Mouse (Mus musculus) ES-E14 (cell line): ENCODE data around the gene Anapc15-ps. TPM values are rescaled to one million over a fixed set of nuclear protein-coding genes. Genes with fewer than 3 reads are reported as not detected.

Source experiments
- DNase-seq: peaks from one replicate; pipeline ENCODE4 v3.0.0-alpha.2; 2013; ENCODE audit warnings: low read depth, low spot score
- H3K27ac ChIP-seq: 2 replicates; pipeline ENCODE4 v1.5.1; 2012; ENCODE audit warnings: low read depth, mild to moderate bottlenecking, low read length, moderate library complexity, mixed read lengths; ENCODE audit not compliant: poor library complexity, insufficient read depth, severe bottlenecking
- H3K36me3 ChIP-seq: 2 replicates; pipeline ENCODE4 v1.6.1; 2012; ENCODE audit warnings: mild to moderate bottlenecking, low read length, moderate library complexity, mixed read lengths; ENCODE audit not compliant: control insufficient read depth, poor library complexity, insufficient read depth, severe bottlenecking
- H3K4me1 ChIP-seq, 2 experiments: fragments of 150-350 bp in 1 of 2; sonication (generic) in 1 of 2; 2 replicates each; pipeline ENCODE4 v1.6.1; 2012; ENCODE audit warnings: low read length in 2 of 2, mild to moderate bottlenecking in 1 of 2, mixed read lengths in 1 of 2; ENCODE audit not compliant: control insufficient read depth in 2 of 2, insufficient read depth in 2 of 2, poor library complexity in 1 of 2
- H3K4me3 ChIP-seq, 2 experiments: fragments of 150-350 bp in 1 of 2; sonication (generic) in 1 of 2; 2 replicates each; pipeline ENCODE4 v1.5.1; 2012; ENCODE audit warnings: low read length in 2 of 2, low read depth in 1 of 2, mild to moderate bottlenecking in 1 of 2, mixed read lengths in 1 of 2; ENCODE audit not compliant: insufficient read depth in 1 of 2, poor library complexity in 1 of 2, severe bottlenecking in 1 of 2
- H3K9ac ChIP-seq: 2 replicates; pipeline ENCODE4 v1.6.1; 2012; ENCODE audit warnings: low read depth, mild to moderate bottlenecking, low read length, mixed read lengths; ENCODE audit not compliant: poor library complexity, insufficient read depth, severe bottlenecking
- H3K9me3 ChIP-seq: fragments of 150-350 bp; sonication (generic); 2 replicates; pipeline ENCODE4 v1.6.1; 2012; ENCODE audit warnings: low read depth, mild to moderate bottlenecking, low read length; ENCODE audit not compliant: control insufficient read depth, insufficient read depth
- CHD2 ChIP-seq: IDR thresholded peaks from 2 replicates; pipeline ENCODE4 v1.6.1; 2014; ENCODE audit warnings: mild to moderate bottlenecking, low read depth, low read length, inconsistent platforms
- HCFC1 ChIP-seq: IDR thresholded peaks from 2 replicates; pipeline ENCODE4 v1.6.1; 2012; ENCODE audit warnings: low read length, inconsistent platforms, borderline replicate concordance; ENCODE audit not compliant: insufficient read depth
- MAFK ChIP-seq: IDR thresholded peaks from 2 replicates; pipeline ENCODE4 v1.6.1; 2014; ENCODE audit warnings: mild to moderate bottlenecking, low read depth, low read length, inconsistent platforms; ENCODE audit not compliant: insufficient read depth
- ZC3H11A ChIP-seq: IDR thresholded peaks from 2 replicates; pipeline ENCODE4 v1.6.1; 2012; ENCODE audit warnings: low read depth, mild to moderate bottlenecking, inconsistent platforms, low read length, borderline replicate concordance
- ZNF384 ChIP-seq: IDR thresholded peaks from 2 replicates; pipeline ENCODE4 v1.6.1; 2012; ENCODE audit warnings: low read depth, low read length, inconsistent platforms
- in situ Hi-C, 2 experiments: fragments of 600-800 bp; cut with MboI; formaldehyde crosslinking; loops; one replicate each; pipeline ENCODE4 v1.15.1; 2025; ENCODE audit warnings: low sequenced_read_pairs in 2 of 2, inconsistent platforms in 1 of 2; ENCODE audit not compliant: unreplicated experiment in 2 of 2
- total RNA-seq: library from RNA; depleted of rRNA; stranded (reverse); fragments of 300-350 nt; gene quantifications from 2 replicates; pipeline ENCODE4 v1.2.3, GENCODE M21; 2012

The Anapc15-ps gene
- total RNA-seq, 1 experiment, result not detected

DNA sequence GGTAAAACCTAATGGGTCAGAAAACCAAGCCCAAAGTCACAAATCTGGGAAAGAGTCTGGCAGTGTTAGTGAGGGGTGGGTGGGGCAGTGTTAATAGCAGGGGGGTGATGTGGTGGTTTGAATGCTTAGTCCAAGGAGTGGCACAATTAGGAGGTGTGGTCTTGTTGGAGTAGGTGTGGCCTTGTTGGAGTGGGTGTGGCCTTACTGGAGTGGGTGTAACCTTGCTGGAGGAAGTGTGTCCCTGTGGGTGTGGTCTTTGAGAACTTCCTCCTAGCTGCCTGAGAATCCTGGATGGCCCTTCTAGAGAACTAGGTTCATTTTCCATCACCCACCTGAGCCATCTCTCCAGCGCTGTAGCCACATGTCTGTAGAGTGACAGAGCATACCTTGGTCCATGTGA is 16.6 kb upstream of the Anapc15-ps start:
- TF ChIP-seq ZNF384 (no peak), MAFK (no peak), CHD2 (no peak), ZC3H11A (no peak), HCFC1 (no peak)
- H3K4me1 ChIP-seq, result peaks cover 7 to 11% of the 10 kb centered on the region in 2 experiments; a peak in 3 of 4 replicates
- H3K27ac ChIP-seq, result no peak overlapping the region
- in situ Hi-C loops, result no loop called here
- no peaks in the 10 kb centered on the region for H3K36me3 ChIP-seq
- H3K9me3 ChIP-seq, result no peaks in the 10 kb centered on the region
- H3K4me3 ChIP-seq, result peak overlapping the region in 1 of 2 experiments; percentile 37; a peak in 1 of 4 replicates
- H3K9ac ChIP-seq, result no peak overlapping the region
- peak; percentile 74 for DNase-seq

DNA sequence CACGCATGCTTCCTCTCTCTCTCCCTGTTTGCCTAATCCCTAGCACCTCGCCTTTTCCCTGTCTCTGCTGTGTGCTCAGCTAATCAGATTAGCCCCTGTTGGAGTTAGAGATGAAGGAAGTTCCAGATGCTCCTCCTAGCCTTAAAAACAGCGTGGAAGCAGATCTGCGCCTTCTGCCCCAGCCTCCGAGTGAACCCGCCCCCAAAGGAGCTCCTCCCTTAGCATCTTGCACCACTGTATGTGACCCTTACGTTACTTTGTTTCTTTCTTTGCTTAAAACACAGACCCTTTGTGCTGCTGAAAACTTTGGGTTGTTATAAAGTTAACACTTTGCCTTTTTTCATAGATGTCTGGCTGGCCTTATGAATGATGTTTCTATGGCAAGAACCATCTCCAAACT is 15.8 kb upstream of the Anapc15-ps start:
- Histone ChIP-seq H3K36me3 (no peaks in the 10 kb centered on the region), H3K4me3 (no peak overlapping the region), H3K9me3 (no peaks in the 10 kb centered on the region), H3K27ac (no peak overlapping the region), H3K9ac (no peak overlapping the region), H3K4me1 (peaks cover 7% of the 10 kb centered on the region in 2 experiments; a peak in 3 of 4 replicates)
- no peak for DNase-seq
- TF ChIP-seq MAFK, result no peak
- no peak for TF ChIP-seq ZNF384
- TF ChIP-seq HCFC1, result no peak
- no peak for TF ChIP-seq CHD2
- no peak for TF ChIP-seq ZC3H11A
- in situ Hi-C loops, result no loop called here

- H3K4me3 ChIP-seq, result no peak overlapping the region
- in situ Hi-C loops, result no loop called here
- H3K4me1 ChIP-seq, result peaks cover 7% of the 10 kb centered on the region in 2 experiments; a peak in 3 of 4 replicates
Measured at GRCm38 (mm10) chr10:95687558-95688141, 14.4 kb upstream of the Anapc15-ps start.

GRCm38 (mm10) chr10:95686041-95686440 is 12.8 kb upstream of the Anapc15-ps start:
- H3K9ac ChIP-seq, result no peak overlapping the region
- in situ Hi-C loops, result no loop called here
- H3K4me1 ChIP-seq, result peaks cover 7 to 10% of the 10 kb centered on the region in 2 experiments; a peak in 3 of 4 replicates
- no peak overlapping the region for H3K27ac ChIP-seq
- no peaks in the 10 kb centered on the region for H3K36me3 ChIP-seq
- H3K4me3 ChIP-seq, result no peak overlapping the region
- H3K9me3 ChIP-seq, result no peaks in the 10 kb centered on the region
- DNase-seq, result no peak
- TF ChIP-seq ZC3H11A, result no peak
- TF ChIP-seq ZNF384, result no peak
- no peak for TF ChIP-seq HCFC1
- TF ChIP-seq CHD2, result no peak
- no peak for TF ChIP-seq MAFK

More at GRCm38 (mm10) chr10:95687558-95688141, 14.4 kb upstream of the Anapc15-ps start:
- no peaks in the 10 kb centered on the region for H3K9me3 ChIP-seq
- TF ChIP-seq ZNF384 (no peak), MAFK (no peak), ZC3H11A (no peak), CHD2 (no peak), HCFC1 (no peak)
- no peak overlapping the region for H3K27ac ChIP-seq
- H3K9ac ChIP-seq, result no peak overlapping the region
- DNase-seq, result no peak
- no peaks in the 10 kb centered on the region for H3K36me3 ChIP-seq
